Mouse (Mus musculus): ENCODE results near the gene Sp6. TPM values are rescaled to one million over a fixed set of nuclear protein-coding genes. Genes with fewer than 3 reads are reported as not detected.

The Sp6 gene
- polyA plus RNA-seq, 1 experiment: not detected

DNA sequence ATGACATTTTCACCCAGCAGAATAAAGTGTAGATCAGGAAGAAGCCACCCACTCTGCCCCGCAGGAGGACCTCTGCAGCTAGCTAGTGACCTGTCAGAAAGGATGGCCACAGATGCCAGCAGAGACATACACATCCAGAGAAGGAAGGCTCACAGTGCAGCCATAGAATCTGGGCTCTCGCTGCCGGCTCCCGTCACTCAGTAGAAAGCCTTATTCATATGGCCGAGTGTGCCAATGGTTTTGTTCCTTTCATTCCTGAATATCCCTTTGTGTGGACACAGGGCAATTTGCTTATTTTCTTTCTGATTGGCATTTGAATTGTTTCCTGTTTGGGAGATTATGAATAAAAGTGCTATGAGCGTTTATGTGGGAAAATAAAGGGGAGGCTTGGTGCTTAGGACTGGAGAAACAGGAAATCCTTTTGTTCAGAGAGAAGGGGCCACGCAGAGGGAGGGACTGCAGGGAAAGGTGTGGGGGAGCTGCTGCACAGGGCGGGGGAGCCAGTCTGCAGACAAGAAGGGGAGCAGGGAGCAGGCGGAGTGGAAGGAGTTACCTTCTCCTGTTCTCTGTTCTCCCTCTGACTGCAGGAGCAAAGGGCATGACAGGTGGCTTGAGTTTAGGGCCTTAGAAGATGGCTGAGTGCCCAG is 50.2 kb downstream of the Sp6 start:
- TF ChIP-seq GATA1 (IDR thresholded peaks at IDR 0.05; ENCODE audit: low read length): no peak

DNA sequence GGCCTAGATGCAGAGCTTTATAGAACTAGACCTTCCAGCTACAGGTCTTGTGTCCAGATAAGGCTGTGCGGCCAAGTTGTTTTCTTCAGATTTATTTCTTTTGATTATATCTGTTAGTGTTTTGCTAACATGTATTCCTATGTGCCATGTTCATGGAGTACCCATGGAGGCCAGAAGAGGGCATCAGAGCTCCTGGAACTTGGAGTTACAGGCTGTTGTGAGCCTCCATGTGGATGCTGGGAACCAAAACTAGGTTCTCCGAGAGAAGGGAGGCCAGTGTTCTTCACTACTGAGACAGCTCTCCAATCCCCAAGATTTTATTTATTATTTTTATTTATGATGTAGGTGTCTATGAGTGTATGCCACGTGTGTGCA is 50.7 kb downstream of the Sp6 start:
- no peak for TF ChIP-seq GATA1 (IDR thresholded peaks at IDR 0.05; ENCODE audit: low read length)

DNA sequence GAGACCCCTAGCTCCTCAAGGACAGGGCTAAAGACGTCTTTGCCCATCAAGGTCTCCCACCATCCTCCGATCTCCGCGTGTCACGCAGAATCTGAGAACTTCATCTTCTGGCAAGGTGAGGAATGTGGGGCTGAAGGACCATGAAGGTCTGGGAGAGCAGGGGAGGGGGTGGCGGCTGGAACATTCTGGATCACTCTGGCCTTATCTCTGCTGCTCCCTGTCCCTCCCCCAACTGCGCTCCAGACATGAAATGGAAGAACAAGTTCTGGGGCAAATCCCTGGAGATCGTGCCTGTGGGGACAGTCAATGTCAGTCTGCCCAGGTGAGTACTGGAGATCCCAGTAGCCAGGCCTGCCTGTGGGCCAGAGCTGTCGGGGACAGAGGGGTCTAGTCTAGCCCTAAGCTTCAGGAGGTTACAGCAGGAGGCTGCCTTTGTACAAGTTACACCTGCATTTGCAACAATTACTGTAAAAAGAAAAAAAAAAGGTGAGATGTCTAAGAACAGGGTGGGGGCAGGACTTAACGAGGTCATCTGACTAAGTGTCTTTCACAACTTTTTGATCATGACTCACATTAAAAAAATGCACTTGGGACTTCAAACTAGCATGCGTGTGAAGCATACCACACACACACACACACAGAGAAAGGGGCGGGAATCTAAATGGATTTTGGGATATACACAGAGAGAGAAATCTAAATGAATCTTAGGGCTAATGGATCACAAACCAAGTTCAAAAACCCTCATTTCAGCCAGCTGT is 52.5 kb downstream of the Sp6 start:
- no peak for TF ChIP-seq GATA1 (IDR thresholded peaks at IDR 0.05; ENCODE audit: low read length)

DNA sequence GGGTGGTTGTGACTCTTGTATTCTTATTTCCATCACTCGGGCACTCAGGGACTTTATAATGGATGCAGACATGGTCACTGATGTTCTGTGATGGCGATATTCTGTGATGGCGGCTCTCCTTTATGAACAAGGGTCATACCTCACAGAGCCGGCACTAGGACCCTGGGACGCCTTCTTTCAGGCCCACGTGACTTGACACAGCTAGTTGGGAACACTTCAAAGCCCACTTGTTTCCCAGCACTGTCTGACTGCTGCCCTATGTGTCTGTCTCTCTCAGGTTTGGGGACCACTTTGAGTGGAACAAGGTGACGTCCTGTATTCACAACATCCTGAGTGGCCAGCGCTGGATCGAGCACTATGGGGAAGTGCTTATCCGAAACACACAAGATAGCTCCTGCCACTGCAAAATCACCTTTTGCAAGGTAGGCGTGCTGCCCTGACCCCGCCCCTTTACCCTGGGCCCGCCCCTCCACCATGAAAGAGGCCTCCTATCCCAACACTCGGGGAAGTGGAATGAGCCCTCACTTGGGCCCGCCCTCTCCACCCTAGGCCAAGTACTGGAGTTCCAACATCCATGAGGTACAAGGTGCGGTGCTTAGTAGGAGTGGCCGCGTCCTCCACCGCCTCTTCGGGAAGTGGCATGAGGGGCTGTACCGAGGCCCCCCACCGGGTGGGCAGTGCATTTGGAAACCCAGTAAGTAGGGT is 53.6 kb downstream of the Sp6 start:
- TF ChIP-seq GATA1 (IDR thresholded peaks at IDR 0.05; ENCODE audit: low read length): no peak

DNA sequence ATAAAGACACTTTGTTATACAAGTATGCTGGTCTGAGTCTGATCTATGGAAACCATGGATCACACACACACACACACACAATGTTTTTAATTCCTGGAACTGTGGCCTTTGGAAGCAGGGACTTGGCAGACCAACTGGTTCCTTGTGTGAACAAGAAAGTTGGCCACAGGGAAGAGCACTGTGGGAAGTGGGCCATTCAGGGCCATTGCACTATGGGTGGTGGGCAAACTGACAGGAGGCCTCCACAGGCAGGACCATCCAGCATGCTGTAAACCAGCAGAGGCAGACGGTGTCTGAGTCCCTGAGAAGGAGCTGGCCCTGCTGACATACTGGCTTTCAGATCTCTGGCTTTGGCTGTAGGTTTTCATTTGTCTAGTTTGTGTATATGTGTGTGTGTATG is 56.1 kb downstream of the Sp6 start:
- no peak for TF ChIP-seq GATA1 (IDR thresholded peaks at IDR 0.05; ENCODE audit: low read length)

DNA sequence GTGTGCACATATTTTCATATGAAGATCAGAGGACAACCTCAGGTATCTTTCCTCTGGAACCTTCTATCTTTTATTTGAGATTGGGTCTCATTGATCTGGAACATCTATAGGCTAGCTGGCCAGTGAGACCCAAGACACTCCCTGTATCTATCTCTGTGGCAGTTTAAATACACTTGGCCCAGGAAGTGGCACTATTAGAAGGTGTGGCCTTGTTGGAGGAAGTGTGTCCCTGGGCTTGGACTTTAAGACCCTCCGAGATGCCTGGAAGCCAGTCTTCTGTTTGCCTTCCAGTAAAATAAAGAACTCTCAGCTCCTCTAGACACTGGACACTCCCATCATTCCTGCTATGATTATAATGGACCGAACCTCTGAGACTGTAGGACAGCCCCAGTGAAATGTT is 56.6 kb downstream of the Sp6 start:
- no peak for TF ChIP-seq GATA1 (IDR thresholded peaks at IDR 0.05; ENCODE audit: low read length)

DNA sequence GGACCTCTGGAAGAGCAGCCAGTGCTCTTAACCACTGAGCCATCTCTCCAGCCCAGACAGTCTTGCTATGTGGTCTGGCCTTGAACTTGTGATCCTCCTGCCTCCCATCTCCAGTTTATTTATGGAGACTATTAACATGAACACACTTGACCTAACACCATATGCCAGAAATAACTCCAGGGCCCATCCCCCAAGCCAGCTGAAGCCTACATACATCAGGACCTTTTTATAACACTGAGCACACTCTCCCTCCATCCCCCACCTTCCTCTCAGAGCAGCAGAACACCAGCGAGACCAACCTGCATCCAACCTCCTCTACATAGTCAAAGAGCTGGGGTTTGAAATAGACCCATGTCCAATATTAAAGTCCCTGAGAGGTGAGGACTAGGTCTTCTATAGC is 57.9 kb downstream of the Sp6 start:
- TF ChIP-seq GATA1 (IDR thresholded peaks at IDR 0.05; ENCODE audit: low read length): no peak

DNA sequence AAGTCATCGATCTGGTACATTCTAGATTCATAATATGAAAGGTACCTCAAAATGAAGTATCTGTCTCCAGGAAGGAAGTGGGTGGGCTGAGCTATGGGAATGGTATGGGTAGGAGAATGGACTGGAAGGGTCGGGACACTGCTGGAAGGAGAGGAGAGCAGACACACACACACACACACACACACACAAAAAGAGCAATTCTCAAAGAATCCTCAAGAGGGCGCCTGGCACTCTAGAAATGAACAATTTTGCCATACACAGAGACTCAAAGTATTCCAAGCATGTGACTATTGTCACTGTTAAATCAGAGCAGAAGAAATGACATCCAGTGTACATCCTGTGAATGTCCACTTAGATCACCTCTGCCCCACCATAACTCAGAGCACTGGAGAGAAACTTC is 59.3 kb downstream of the Sp6 start:
- TF ChIP-seq GATA1 (IDR thresholded peaks at IDR 0.05; ENCODE audit: low read length): no peak

DNA sequence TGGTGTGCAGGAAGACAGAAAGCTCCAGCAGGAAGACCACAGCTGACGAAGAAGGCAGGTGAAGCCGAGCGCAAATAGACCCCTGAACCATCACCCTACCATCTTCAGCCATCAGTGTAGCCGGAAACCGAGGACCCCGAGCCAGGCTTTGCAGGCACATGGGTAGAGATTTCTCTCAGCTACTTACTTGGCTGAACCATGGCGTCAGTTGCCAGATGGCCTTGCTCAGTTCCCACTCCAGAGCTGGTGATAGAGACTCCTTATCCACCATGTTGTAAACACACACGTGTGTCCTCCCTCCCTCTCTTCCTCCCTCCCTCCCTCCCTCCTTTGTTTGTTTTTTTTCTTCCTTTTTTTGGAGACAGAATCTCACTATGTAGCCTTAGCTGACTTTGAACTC is 61.0 kb downstream of the Sp6 start:
- TF ChIP-seq GATA1 (IDR thresholded peaks at IDR 0.05; ENCODE audit: low read length): no peak

Other genes starting within 250 kb of the Sp6 start
- 8.7 and 9.9 TPM in 2 replicates for gene Snx11, start 235.8 kb upstream of the Sp6 start, polyA plus RNA-seq (2012)
- 66.6 and 76.2 TPM in 2 replicates for gene Cbx1, start 224.3 kb upstream of the Sp6 start, polyA plus RNA-seq (2012)
- 30.2 and 46.4 TPM in 2 replicates for gene Nfe2l1, start 183.4 kb upstream of the Sp6 start, polyA plus RNA-seq (2012)
- 0.14 and 0.45 TPM in 2 replicates for gene Copz2, start 163.5 kb upstream of the Sp6 start, polyA plus RNA-seq (2012)
- 59.7 and 66.3 TPM in 2 replicates for gene Cdk5rap3, start 96.9 kb upstream of the Sp6 start, polyA plus RNA-seq (2012)
- 0.18 and 0.19 TPM in 2 replicates for gene Prr15l, start 85.3 kb upstream of the Sp6 start, polyA plus RNA-seq (2012)
- gene Pnpo, start 69.4 kb upstream of the Sp6 start, polyA plus RNA-seq (2012): 42.4 and 75.3 TPM in 2 replicates
- gene Sp2, start 30.4 kb upstream of the Sp6 start, polyA plus RNA-seq (2012): 46.1 and 55.9 TPM in 2 replicates
- 13.6 and 15.6 TPM in 2 replicates for gene Scrn2, start 16.5 kb downstream of the Sp6 start, polyA plus RNA-seq (2012)
- 0.11 TPM in 1 of 2 replicates, not detected in the other for gene Lrrc46, start 28.0 kb downstream of the Sp6 start, polyA plus RNA-seq (2012)
- 58.9 and 112 TPM in 2 replicates for gene Mrpl10, start 28.2 kb downstream of the Sp6 start, polyA plus RNA-seq (2012)
- 23.7 and 28.9 TPM in 2 replicates for gene Osbpl7, start 37.2 kb downstream of the Sp6 start, polyA plus RNA-seq (2012)
- not detected in 2 replicates for gene Tbx21, start 101.9 kb downstream of the Sp6 start, polyA plus RNA-seq (2012)
- 0.10 and 0.22 TPM in 2 replicates for gene Tbkbp1, start 138.1 kb downstream of the Sp6 start, polyA plus RNA-seq (2012)
- 49.2 and 62.1 TPM in 2 replicates for gene Kpnb1, start 174.5 kb downstream of the Sp6 start, polyA plus RNA-seq (2012)

Data from G1E-ER4 (cell line).